Mouse (Mus musculus): Measurements from ENCODE around the gene Pram1.

DNA sequence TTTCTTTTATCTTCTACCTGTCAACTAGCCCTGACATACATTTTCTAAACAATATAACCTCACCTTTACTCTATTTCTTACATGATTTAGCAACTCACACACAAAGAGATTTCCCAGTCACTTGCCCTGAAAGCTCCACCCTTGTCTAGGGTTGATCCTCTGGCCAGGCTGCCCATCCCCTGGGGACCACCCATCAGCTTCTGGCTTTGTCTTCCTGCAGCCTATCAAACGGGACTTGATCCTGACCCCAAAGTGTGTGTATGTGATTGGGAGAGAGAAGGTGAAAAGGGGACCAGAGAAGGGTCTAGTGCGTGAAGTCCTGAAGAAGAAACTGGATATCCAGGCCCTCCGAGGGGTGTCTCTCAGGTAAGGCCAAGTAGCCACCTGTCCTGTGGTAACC, 37.0 kb upstream of the Pram1 start:
- TF ChIP-seq POLR2A (IDR thresholded peaks at IDR 0.05; ENCODE audit: extremely low read depth, insufficient read depth, low read length), result no peak
- TF ChIP-seq CTCF (IDR thresholded peaks at IDR 0.05; ENCODE audit: extremely low read depth, insufficient read depth, low read length), result no peak
